Mouse (Mus musculus) spleen, postnatal 14 days (tissue): Measurements from ENCODE around the gene Cntn3.
"Not testable (repeated sequence)": the region's sequence is repeated elsewhere in the genome, so short reads cannot be mapped to it uniquely, and the experiment has no call there.

ENCODE experiments used
- DNase-seq, 2 experiments: peaks; one replicate each; pipeline ENCODE4 v3.0.0; 2021 to 2022; ENCODE audit warnings: low spot score in 2 of 2

Cntn3 gene

GRCm38 (mm10) chr6:102573001-102573400, at the start of gene Cntn3:
TSS of gene Cntn3 (minus strand) at chr6:102573101.
- DNase-seq, result not testable (repeated sequence)

GRCm38 (mm10) chr6:102600773-102601172, 27.9 kb upstream of the Cntn3 start:
- no peak for DNase-seq

- no peak for DNase-seq
These were observed 24.9 kb upstream of the Cntn3 start for GRCm38 (mm10) chr6:102597756-102598155.

DNA sequence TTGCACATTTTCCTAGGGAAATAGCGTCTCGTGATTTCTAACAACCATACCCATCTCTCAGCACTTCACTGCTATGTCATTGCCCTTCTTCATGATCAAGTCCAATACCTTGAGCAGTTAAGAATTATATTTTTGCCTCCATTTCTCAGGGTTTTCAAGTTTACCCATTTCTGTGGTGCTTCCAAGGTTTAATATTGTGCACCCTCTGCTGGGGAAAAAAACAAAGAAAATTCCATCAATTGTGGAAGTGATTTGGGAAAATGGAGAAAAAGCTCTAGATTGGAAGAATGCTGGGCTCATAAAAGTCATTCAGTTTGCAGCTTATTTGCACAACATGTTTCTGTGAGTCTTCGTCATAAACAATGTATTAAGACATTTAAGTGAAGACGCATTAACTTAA, 17.2 kb upstream of the Cntn3 start:
- no peak for DNase-seq

DNA sequence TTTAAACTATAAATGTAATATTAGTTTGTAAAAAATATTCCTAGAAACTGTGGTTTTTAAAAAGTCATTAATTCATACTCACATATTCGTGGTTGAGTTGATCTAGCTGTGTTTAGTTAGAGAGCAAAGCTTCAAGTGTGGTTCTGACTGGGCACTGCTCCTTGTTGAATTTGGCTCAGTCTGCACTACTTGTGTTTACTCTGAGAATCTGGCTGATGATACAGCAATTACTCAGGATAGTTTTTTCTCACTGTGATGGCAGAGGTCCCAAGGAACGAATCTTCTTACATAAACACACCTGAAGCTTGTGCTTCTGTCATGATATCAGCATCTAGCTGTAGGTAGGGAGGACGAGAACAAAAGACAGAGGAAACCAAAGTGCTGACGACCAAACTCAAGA, 16.4 kb upstream of the Cntn3 start:
- no peak for DNase-seq

GRCm38 (mm10) chr6:102586056-102586455, 13.2 kb upstream of the Cntn3 start:
- DNase-seq, result no peak

DNA sequence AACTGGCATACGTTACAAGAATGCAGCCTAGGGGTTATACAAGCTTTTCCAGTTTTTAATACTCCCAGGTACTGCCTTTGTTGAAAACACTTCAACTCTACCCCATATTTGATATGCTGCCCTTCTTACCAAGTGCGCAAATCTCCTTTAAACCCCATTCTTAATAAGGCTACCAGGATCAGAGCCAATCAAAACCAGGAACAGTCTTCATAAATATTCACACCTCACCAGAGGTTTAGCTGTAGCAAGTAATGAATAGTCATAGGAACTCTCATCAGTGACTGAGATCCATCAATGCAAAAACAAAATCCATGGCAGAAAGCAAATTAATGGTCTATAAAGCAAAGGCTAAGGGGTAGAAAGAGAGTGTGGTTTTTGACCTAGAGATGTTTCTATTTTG, 10.7 kb upstream of the Cntn3 start:
- DNase-seq, result no peak

DNA sequence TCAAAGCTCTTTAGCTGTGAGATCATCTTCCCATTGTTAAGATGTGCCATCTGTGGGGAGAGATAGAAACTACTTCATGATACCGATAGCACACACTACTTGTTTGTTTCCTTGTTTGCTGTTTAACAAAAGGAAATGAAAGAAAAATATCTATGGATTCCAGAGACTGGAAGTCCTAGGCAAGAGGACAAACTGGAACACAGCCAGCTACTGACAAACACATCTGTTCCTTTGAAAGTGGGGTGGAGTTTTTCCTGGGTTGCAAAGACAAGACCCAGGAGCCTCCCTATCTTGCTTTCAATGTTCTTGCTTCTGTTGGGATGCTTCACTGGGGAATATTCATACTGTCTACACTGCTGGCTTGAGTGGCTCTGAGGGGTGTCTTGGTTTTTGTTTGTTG, 5.4 kb downstream of the Cntn3 start:
- no peak for DNase-seq

DNA sequence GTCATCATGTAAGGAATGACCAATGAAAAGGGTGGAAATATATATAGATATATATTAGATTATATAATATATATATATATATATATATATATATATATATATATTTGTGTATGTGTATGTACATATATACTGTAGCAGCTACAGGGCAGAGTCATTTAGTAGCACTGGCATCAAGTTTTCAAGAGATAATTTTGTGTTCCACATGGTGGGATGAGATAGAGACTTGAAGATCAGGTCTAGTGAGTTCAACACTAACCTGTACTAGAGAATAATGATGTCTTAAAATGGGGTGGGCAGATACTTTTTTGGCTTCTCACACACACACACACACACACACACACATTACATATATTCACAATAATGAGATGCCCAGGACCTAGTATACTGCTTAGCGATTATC, 7.7 kb downstream of the Cntn3 start:
- no peak for DNase-seq

DNA sequence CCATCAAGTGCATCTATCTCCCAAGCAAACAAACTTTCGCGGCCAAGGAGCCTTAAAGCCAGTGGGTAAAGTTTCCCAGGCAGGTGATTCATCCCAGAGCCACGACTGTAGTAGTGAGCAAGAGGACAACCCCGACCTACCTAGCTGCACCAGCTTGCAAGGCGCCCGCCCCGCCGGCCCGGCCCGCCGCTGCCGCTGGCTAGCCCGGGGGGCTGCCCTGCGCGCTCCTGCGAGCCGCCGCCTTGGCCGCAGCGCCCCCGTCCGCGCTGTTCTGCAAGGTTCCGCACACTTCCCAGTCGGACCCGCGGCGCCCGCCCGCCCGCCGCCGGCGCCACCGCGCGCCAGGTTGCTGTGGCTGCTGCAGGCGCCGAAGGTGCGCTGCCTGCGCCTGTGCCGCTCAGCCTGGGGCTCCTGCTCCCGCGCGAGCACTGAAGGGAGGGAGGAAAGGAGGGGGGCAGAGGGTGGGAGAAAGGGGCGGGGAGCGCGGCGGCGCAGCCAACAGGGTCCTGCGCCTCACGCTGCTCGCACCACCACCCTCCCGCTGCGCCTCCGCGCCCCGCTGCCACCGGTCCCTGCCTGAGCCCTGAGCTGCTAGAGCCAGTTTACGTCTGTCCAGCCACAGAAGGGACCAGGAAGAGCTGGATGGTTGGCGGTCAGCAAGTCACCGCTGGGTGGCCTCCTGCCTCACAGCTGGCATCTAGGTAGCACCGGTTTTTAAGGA, 8.7 kb downstream of the Cntn3 start:
- DNase-seq, result no peak

GRCm38 (mm10) chr6:102563431-102563830, 9.5 kb downstream of the Cntn3 start:
- no peak for DNase-seq

GRCm38 (mm10) chr6:102557521-102557920, 15.4 kb downstream of the Cntn3 start:
- no peak for DNase-seq

DNA sequence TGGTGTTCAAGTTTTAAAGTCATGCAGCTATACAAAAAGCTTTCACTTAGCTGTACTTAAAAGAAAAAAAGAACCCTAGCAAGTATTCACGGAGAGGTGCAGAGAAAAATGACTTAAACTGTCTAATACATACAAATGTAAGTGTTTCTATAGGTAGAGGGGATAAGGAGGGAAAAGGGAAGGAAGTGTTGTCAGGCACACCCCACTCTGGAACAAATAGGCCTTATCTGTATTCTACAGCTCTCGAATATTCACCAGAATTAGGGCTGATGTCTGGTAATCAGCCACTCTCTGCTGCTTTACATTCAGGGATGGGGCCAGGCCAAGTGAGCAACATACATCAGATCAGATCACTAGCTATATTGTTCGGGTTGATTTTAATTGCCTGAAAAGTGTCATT, 16.4 kb downstream of the Cntn3 start:
- no peak for DNase-seq

DNA sequence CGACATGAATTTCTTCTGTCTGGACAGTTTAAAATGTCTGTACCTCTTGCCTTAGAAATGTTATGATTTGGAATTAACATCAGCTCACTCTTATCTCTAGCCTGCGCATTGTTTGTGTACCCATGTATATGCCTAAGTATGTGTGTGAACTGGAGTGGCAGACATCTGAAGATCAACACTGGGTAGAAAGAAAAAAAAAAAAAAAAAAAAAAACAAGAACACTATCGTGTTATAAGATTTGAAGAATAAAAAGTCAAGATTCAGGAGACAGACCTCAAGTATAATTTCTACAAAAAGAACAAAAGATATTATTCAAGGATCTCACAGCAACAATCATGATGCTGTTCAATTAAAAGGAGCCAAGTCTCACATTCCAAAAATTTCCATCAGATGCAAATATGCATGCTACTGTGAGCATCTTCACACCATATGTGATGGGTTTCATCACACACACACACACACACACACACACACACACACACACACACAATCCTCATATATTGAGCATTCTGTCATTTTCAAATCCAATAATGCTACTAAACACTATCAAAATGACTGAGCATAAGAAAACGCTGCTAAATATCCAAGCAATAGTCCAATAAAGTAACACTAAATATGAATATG, 17.0 kb downstream of the Cntn3 start:
- DNase-seq, result no peak

DNA sequence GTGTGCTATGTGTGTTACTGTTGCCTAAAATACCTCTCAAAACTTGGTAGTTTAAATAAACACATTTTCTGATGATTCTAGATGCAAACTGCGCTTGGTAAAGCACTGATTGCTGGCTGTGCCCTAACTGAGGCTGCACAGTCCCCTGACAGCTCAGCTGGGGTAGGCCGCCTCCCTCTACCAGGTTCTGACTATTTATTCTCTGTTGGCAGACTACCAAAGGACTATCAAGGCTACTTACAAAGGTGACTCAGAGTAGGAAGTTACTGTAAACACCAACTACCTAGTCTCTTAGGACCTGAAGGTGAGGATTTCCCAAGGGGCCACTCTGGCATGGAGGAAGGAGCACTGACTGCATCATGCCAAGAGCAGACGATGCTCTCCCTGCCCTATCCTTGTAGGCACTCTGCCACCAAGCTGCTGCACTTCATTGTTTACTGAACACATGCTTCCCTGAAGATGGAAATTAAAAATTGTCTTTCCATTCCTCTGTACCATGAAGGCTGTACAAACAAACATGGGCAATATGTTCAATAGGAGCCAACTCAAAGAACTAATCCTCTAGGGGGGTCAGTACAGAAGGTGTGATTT, 17.7 kb downstream of the Cntn3 start:
- DNase-seq, result no peak

GRCm38 (mm10) chr6:102541633-102542412, 31.1 kb downstream of the Cntn3 start:
- no peak for DNase-seq

GRCm38 (mm10) chr6:102535599-102535998, 37.3 kb downstream of the Cntn3 start:
- DNase-seq, result no peak

GRCm38 (mm10) chr6:102523037-102523436, 49.9 kb downstream of the Cntn3 start:
- no peak for DNase-seq

DNA sequence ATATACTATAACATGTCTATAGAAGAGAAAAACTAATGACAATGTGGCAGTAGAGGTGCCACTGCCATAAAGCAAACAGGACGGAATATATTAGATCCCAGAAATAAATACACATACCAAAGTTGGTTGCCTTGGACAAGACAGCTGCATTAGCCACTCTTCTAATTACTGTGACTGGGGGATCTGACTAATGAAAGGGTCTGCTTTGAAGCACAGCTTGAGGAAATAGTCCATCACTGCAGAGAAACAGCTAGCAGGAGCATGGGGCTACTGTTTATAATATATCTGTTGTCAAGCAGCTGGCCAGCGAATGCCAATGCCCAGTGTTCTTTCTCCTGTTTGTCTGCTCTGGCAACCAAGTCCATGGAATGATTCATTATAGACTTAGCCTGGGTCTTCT, 51.9 kb downstream of the Cntn3 start:
- DNase-seq, result no peak

DNA sequence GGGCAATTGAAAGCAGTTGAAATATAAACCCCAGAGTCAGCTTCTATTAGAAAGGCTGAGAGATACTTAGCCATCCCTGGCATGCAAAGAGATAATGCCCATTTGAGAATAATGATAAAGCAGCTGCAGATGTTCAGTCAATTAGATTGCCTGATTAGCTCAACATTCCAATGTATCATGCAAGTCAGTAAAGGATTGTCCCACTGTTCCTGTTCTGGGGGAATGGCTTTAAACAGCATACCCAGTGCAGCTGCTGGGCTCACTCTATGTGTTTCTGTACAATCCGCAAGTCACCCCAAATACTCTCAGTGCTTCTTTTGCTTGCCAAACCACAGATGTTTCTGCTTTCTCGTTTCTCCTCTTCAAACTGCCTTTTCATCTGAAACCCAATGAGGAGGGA, 57.7 kb downstream of the Cntn3 start:
- no peak for DNase-seq

DNA sequence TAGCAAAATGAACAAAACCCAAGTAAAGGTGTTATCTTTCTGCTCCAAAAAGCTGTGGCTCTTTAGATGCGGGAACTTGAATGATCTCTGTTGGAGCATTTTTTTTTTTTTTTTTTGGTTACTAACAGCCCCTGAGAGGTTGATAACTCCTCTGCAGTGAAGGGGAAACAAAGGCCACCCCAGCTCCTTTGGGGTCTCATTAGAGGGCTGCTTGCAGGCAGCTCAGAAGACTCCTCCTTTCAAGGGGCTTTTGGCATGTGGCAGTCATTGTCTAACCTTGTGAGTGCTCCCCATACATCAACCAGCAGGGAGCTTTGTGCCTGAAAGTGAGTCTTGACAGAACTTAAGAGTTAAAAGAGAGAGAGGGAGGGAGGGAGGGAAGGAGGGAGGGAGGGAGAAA, 60.8 kb downstream of the Cntn3 start:
- DNase-seq, result no peak

- no peak for DNase-seq
These were observed 87.4 kb downstream of the Cntn3 start for GRCm38 (mm10) chr6:102485509-102485908.
